Mouse (Mus musculus) CH12.LX (cell line): ENCODE measurements at regions not wholly inside any gene's neighbourhood (a gene's known extent, or its start where the extent isn't known, plus 50 kb on each side); places are given as distances from the start of the nearest gene placed in this dataset.

ENCODE experiments used
- CHD2 ChIP-seq: IDR thresholded peaks from 2 replicates; pipeline ENCODE4 v1.6.1; 2011; ENCODE audit warnings: low read length, improper control_type of control experiment
- EP300 ChIP-seq: IDR thresholded peaks from 2 replicates; pipeline ENCODE4 v1.6.1; 2011; ENCODE audit warnings: low read length, improper control_type of control experiment
- NELFE ChIP-seq: IDR thresholded peaks from 2 replicates; pipeline ENCODE4 v1.6.1; 2011; ENCODE audit warnings: low read depth, low read length, improper control_type of control experiment
- POLR2A ChIP-seq: IDR thresholded peaks from 2 replicates; pipeline ENCODE4 v1.6.1; 2011; ENCODE audit warnings: low read depth, mild to moderate bottlenecking, improper control_type of control experiment, low read length
- RCOR1 ChIP-seq: conservative IDR thresholded peaks from 2 replicates; pipeline ENCODE4 v1.6.1; 2012; ENCODE audit warnings: low read depth, mild to moderate bottlenecking, inconsistent platforms, low read length, improper control_type of control experiment
- ZNF384 ChIP-seq: IDR thresholded peaks from 2 replicates; pipeline ENCODE4 v1.6.1; 2012; ENCODE audit warnings: low read depth, low read length, improper control_type of control experiment, inconsistent platforms

DNA sequence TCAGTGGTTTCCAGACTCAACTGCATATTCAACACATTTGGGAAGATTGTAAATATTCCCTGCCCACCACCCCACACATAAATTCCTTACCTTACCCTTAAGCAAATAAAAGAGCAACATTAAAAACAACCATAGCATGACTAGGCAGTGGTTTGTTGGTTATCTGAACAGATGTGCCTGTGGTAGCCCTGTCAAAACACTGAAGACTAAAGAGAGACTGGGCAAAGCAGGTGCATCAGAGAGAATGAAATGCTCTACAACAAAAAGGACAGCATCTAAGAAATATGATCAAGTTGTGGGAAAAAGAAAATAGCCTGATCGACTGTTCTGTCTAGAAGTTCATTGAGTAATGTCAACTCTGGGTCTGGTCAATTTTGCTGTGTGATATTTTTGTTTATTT lies 114.6 kb downstream of the Nuf2 start:
- no peak for TF ChIP-seq NELFE
- no peak for TF ChIP-seq RCOR1
- no peak for TF ChIP-seq POLR2A
- TF ChIP-seq EP300, result no peak
- TF ChIP-seq CHD2, result no peak
- TF ChIP-seq ZNF384, result no peak
